Mouse (Mus musculus) gastrocnemius, postnatal 14 days (tissue): ENCODE results near the gene Pdlim3. TPM values are rescaled to one million over a fixed set of nuclear protein-coding genes. Genes with fewer than 3 reads are reported as not detected.
"Not testable (repeated sequence)": the region's sequence is repeated elsewhere in the genome, so short reads cannot be mapped to it uniquely, and the experiment has no call there.

Experiments used
- DNase-seq: peaks from one replicate; pipeline ENCODE4 v3.0.0; 2021; ENCODE audit warnings: mixed read lengths
- intact Hi-C: fragments of 180-260 bp; cut with DNase I; formaldehyde crosslinking; loops from one replicate; pipeline ENCODE4 v1.15.1; 2025; ENCODE audit warnings: low total_unique reads
- long read RNA-seq, 2 experiments: library from polyadenylated mRNA; stranded (forward); transcript quantifications; one replicate each; pipeline ENCODE4 v2.0.0; 2021
- total RNA-seq, 2 experiments: library from RNA; stranded (reverse); gene quantifications; 2 replicates each; pipeline ENCODE4 v1.2.3; 2021

Gene Pdlim3
- 100 to 1,000 TPM; 440 to 576 TPM for total RNA-seq
- long read RNA-seq, experiment 1, transcript Pdlim3-203 (8 exons, 1,479 nt), result major isoform, 323 of 397 reads
- long read RNA-seq, experiment 1, transcript Pdlim3-201 (7 exons, 1,604 nt), result minor isoform, 10 of 397 reads
- long read RNA-seq, experiment 1, partial matches to known transcripts, result 11 of 397 reads
- long read RNA-seq, experiment 1, other reads (novel, unspliced or antisense), result 51 of 397 reads
- long read RNA-seq, experiment 2, transcript Pdlim3-201 (7 exons, 1,604 nt), result minor isoform, 13 of 466 reads
- long read RNA-seq, experiment 2, transcript Pdlim3-203 (8 exons, 1,479 nt), result major isoform, 386 of 466 reads
- long read RNA-seq, experiment 2, partial matches to known transcripts, result 23 of 466 reads
- long read RNA-seq, experiment 2, other reads (novel, unspliced or antisense), result 42 of 466 reads

- peak; percentile 72 for DNase-seq
- intact Hi-C loops, result loop anchor here (10.0 kb wide), 1 partner anchor 60 kb away; no protein-coding TSS in a partner anchor
These were observed at the start of gene Pdlim3 for GRCm38 (mm10) chr8:45885202-45885685. Gene Pdlim3 (plus strand): TSS chr8:45885461.

- intact Hi-C loops, result no loop called here
- DNase-seq, result no peak
These were observed 42.0 kb upstream of the Pdlim3 start for GRCm38 (mm10) chr8:45843306-45843705.

- intact Hi-C loops, result no loop called here
- peak; percentile 54 for DNase-seq
These were observed 41.0 kb upstream of the Pdlim3 start for GRCm38 (mm10) chr8:45844097-45844885.

GRCm38 (mm10) chr8:45844911-45845481 lies 40.3 kb upstream of the Pdlim3 start:
- intact Hi-C loops, result no loop called here

DNA sequence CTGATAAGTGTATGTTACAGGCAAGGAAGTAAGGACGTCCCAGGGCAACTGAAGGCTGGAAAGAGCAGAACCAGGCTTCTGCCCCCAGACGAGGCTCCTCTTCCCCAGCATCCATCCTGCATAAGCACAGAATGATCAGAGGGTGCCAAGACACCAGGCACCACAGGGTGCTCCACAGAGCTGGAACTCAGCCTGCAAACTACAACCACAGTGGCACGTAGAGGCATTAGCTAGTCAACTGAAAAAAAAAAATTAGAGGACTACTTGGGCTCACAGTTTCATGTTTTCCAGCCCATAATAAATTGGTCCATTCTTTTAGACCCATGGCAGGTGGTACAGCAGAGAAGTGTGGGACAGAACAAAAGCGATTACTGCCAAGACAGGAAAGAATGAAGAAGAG lies 39.4 kb upstream of the Pdlim3 start:
- no peak for DNase-seq
- intact Hi-C loops, result no loop called here

More at GRCm38 (mm10) chr8:45844911-45845481, 40.3 kb upstream of the Pdlim3 start:
- no peak for DNase-seq

DNA sequence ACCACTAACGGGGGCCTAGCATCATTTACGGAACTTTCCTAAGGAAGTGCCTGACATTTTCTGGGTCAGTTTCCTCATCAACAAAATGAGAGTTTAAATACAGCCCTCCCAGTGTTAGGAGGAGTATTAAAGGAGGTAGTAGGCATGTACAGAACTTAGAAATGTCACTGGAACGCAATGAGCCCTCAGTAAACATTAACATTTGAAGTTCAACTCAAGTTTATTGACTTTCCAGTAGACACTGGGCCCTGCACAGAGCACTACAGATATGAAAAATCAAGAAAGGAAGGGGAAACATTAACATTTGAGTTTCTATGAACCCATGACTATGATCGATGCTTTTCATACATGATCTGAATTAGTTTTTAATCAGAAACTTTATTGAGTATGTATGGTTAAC lies 30.1 kb upstream of the Pdlim3 start:
- intact Hi-C loops, result no loop called here
- DNase-seq, result no peak

DNA sequence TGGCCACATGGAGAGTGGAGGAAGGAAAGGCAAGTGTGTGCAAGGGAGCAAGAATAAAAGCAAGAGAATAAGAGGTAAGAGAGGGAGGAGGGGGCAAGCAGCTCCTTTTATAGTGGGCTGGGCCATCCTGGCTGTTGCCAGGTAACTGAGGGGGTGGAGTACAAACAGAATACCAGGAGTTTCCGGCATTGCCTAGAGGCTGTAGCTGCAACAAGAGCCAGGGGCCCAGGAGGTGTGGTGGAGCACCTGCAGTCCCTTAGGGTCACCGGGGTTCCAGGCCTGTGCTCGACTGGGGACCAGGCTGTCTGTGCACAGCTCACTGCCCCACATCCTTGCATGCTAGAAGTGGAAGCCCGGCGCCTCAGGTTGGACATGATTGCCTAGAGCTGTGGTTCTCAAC lies 27.5 kb upstream of the Pdlim3 start:
- intact Hi-C loops, result no loop called here
- DNase-seq, result no peak

DNA sequence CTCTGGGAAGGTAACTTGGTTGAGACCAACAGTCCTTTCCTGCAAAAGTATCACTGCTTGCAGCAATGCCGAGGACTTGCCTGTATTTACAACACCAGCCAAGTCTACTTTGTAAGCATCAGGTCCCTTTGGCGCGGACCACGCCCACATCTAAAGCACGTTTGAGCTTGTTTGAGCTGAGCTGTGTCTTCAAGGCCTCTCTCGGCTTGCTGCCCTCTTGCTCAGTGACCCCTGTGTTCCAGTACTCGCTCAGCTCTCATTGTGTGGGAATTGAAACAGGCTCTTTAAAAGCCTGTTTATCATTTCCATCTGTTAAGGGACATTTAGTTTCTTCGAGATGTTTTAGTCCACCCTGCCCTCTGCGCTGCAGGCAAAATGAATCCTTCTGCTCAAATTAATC lies 26.9 kb upstream of the Pdlim3 start:
- intact Hi-C loops, result no loop called here
- DNase-seq, result no peak

GRCm38 (mm10) chr8:45871587-45871986 lies 13.7 kb upstream of the Pdlim3 start:
- DNase-seq, intact Hi-C loops: not testable (repeated sequence)

DNA sequence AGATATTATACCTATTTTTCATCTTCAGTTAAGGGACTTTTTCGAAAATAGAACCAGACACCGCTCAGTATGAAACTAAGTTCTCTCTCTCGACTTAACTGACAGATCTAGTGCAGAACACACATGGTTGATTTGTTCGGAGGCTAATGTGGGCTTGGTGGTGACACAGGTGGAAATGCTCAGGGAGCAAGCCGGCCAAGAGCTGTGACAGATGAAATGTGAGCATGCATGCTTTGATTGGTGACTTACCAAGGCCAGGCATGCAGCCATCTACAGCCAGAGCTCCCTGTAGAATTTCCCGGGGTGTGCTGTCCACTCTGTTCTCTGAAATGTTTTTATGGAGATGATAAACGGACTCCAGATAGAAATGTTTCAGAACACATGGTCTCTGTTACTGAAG lies 13.2 kb upstream of the Pdlim3 start:
- peak; percentile 78 for DNase-seq
- intact Hi-C loops, result no loop called here

DNA sequence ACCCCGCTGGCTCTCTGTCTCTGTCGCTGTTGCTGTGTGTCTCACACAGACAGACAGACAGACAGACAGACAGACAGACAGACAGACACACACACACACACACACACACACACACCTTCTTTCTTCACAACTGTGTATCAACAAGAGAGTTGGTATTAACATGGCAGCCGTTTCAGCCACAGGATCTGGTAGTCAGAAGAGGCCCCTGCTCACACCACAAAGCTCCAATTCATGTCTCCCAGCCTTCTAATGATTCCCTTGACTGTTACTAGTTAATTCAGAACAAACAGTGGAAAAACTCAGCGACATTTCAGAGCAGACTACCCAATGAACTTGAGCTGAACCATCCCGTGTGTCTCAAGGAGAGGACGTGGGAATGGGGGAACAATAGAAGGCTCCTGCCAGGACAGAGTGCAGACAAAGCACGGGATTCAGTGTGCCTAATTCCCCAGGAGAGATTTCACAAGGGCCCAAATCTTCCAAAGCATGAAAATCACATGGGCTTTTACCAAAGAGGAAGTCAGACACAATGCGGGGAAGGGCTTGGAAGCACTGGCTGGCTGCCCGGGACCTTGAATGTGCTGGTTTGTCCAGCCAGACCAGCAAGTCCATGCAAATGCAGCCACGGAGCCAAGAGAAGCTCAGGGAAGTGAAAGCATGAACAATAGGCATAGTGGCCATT lies 10.2 kb upstream of the Pdlim3 start:
- intact Hi-C loops, result no loop called here
- DNase-seq, result peak; percentile 91

DNA sequence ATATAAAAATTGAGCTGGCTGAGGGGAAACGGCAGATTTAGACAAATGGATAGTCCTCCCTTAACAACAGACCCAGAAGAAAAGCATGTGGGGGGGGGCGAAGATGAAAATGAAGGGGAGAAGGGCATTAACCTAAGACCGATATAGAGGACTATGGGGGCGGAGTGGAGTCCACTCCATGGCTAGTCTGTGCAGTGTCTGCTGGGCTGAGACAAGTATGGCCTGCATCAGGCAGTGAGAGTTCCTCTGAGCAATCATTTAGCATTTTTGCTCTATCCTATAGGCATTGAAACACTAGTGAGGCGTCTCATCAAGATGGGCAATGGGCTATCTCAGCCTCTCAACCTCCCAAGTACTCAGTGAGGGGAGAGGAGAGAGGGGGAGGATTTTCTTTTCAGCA lies 8.9 kb upstream of the Pdlim3 start:
- intact Hi-C loops, result no loop called here
- DNase-seq, result no peak

DNA sequence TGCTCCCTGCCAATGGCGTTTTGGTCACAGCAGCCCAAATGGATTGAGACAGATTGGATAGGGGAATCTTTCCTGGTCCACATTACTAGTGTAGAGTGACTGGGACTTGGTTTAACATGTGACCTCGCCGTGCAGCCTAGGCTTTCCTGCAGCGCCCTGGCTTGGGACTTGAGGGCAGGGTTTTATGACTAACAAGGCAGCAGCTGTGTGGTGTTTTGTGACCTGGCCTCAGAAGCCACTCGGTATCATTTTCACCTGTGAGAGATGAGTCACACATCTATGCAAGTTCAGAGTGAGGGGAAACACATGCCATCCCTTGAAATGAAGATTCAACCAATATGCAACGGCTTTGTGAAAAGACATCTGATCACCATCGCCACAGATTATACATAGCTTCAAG lies 7.6 kb upstream of the Pdlim3 start:
- peak; percentile 58 for DNase-seq

DNA sequence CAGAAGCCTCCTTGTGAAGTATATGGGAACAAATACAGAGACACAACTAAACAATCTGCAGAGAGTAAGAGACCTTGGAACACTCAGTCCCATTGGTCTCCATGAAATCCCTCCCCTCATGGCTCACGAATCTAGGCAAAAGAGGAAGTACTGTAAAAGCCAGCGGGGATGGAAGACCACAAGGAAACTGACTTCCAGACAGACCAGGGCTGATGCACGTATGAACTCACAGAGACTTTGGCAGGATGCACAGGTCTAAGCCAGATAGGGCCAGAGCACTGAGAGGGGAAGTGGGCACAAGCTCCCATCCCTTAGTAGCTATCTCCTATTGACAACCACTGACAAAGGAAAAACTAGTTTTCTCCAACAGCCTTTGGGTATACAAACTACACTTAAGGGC lies 4.8 kb upstream of the Pdlim3 start:
- intact Hi-C loops, result loop anchor here (10.0 kb wide), 1 partner anchor 56 kb away; no protein-coding TSS in a partner anchor
- DNase-seq, result no peak

More for the DNA sequence above, 7.6 kb upstream of the Pdlim3 start:
- intact Hi-C loops, result no loop called here

DNA sequence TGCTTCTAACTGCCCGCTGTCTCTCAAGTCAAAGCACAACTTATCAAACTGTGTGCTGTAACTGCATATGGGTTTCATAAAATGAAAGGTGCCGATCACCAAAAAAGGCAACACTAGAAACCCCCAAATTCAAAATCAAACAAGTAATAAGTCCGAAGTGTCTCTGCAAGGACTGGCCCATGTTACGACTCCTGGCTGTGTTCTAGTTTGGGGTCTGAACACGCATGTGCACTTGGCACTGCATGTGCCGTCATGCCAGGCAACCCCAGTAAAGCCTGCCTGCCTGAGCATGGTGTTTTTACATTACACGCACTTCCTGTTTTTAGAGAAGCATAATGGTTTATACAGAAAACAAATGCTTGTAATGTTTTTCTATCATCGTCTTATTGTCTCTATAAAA lies 3.5 kb upstream of the Pdlim3 start:
- intact Hi-C loops, result loop anchor here (10.0 kb wide), 1 partner anchor 57 kb away; no protein-coding TSS in a partner anchor

DNA sequence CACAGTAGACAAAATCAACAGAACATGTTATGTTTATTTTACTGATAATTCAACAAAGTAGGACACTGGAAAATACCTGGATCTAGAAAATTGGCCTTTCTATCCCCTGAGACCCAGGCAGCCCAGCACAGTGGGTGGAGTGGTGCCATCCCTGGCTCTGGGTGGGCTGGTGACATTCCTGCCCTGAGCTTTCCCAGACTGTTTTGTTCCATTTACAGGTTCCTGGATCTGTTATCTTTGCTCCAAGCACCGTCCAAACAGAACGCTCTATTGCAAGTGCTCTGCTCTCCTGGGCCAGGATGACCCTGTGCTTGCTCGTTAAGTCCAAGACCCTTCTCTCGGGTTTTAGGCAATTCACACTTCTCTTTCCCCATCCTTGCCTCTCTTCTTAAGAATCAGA lies 1.5 kb upstream of the Pdlim3 start:
- intact Hi-C loops, result loop anchor here (10.0 kb wide), 1 partner anchor 59 kb away; no protein-coding TSS in a partner anchor
- DNase-seq, result no peak

More for the DNA sequence above, 3.5 kb upstream of the Pdlim3 start:
- DNase-seq, result no peak

DNA sequence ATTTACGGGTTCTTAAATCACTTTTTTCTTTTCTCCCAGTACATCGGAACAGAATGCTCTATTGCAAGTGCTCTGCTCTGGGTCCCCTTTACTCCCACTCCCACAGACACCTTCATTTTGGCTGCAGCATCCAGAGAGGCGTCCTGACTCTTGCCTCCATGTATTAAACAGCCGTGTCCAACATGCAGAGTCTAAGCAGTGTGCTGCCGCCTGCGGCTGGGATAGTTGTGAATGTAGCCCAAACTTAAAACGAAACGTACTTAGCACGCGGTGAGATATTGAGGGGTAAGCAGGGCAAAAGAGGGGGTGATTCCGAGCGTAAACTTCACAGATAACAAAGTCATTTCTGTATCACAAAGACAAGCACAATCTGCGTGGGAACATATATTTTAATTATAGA lies 709 bp upstream of the Pdlim3 start:
- peak; percentile 12 for DNase-seq
- intact Hi-C loops, result loop anchor here (10.0 kb wide), 1 partner anchor 60 kb away; no protein-coding TSS in a partner anchor

- intact Hi-C loops, result loop anchor here (10.0 kb wide), 1 partner anchor 61 kb away; no protein-coding TSS in a partner anchor
- DNase-seq, result peak; percentile 26
These were observed 514 bp downstream of the Pdlim3 start for GRCm38 (mm10) chr8:45885775-45886174.

GRCm38 (mm10) chr8:45889737-45890136 lies 4.5 kb downstream of the Pdlim3 start:
- DNase-seq, result no peak
- intact Hi-C loops, result loop anchor here (10.0 kb wide), 1 partner anchor 65 kb away; no protein-coding TSS in a partner anchor
